Comparison of ENCODE assay signal across 12 mouse cellular contexts in the genomic region with DNA sequence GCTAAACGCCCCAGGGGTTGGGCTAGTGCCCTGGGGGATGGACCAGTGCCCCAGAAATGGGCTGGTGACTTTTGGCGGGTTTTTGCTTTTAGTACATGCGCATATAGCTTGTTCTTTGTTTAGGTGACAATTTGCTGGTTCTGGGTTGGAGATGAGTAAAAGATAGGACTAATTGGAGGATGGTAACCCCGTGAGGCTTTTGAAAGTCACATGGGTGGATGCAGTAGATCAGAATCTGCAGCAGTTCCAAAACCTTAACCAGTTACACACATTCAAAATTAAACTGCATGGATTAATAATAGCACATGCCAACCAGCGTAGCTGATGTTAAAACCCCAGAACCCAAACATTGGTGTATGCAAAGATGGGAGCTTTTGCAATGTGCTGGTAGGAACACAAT. TPM values are rescaled to one million over a fixed set of nuclear protein-coding genes. Genes with fewer than 3 reads are reported as not detected.
DNase-seq lines count a peak whose midpoint lies in the region; ATAC-seq lines count a peak whose summit lies in the region.
"Had no signal": no experiment of that assay in that cellular context is flagged by ENCODE, and none has a peak within 500 bp of the region (broad histone marks: within the 10 kb centered on the region; RNA-seq: fewer than 3 reads in every experiment).

No protein-coding gene starts in this region.

- H3K4me2 ChIP-seq in heart, embryonic 15.5 days: peak overlapping the region; percentile 58
- peak overlapping the region; percentile 54 for H3K4me2 ChIP-seq in limb, embryonic 13.5 days (replicated peaks)
- H3K4me2 ChIP-seq in liver, embryonic 11.5 days: no peak overlapping the region

- no peaks in the 10 kb centered on the region for H3K9me3 ChIP-seq in heart, embryonic 15.5 days (replicated peaks)
- 0 out of 2 replicates have a peak, but pooled peaks cover 3% of the 10 kb centered on the region for H3K9me3 ChIP-seq in limb, embryonic 13.5 days
- no peaks in the 10 kb centered on the region for H3K9me3 ChIP-seq in liver, embryonic 11.5 days (ENCODE audit: control insufficient read depth, low read length)

- no peaks in the 10 kb centered on the region for H3K36me3 ChIP-seq in heart, embryonic 15.5 days
- no peaks in the 10 kb centered on the region for H3K36me3 ChIP-seq in limb, embryonic 13.5 days
- no peaks in the 10 kb centered on the region for H3K36me3 ChIP-seq in liver, embryonic 11.5 days (ENCODE audit: control insufficient read depth, insufficient read depth, low read length)

- H3K27me3 ChIP-seq in heart, embryonic 15.5 days: no peaks in the 10 kb centered on the region
- no peaks in the 10 kb centered on the region for H3K27me3 ChIP-seq in limb, embryonic 13.5 days
- H3K27me3 ChIP-seq in liver, embryonic 11.5 days (replicated peaks; ENCODE audit: control insufficient read depth, insufficient read depth, low read length): no peaks in the 10 kb centered on the region

- intact Hi-C loops in heart, postnatal 36 days (cut with DNase I): loop anchor here (5.0 kb wide), 1 partner anchor 56 kb away; a partner anchor contains a TSS

- no peak overlapping the region for H3K9ac ChIP-seq in heart, embryonic 15.5 days
- no peak overlapping the region; the same call in 1 of the 2 replicates for H3K9ac ChIP-seq in limb, embryonic 13.5 days
- no peak overlapping the region for H3K9ac ChIP-seq in liver, embryonic 11.5 days (ENCODE audit: low read depth, low read length)

- no peak for DNase-seq in heart, postnatal 36 days
- DNase-seq in retina, postnatal 1 day: peak; percentile 1
- DNase-seq in retina, embryonic 14.5 days (ENCODE audit: low spot score): no peak
- DNase-seq in liver, embryonic 11.5 days (ENCODE audit: low spot score): no peak
- no peak for DNase-seq in adrenal gland, postnatal 36 days
- DNase-seq: cerebellum, adult 9-11 months; heart, adult 2 months; left cerebral cortex, postnatal 4 days had no signal

- H3K27ac ChIP-seq in heart, embryonic 15.5 days: no peak overlapping the region
- H3K27ac ChIP-seq in limb, embryonic 13.5 days: no peak overlapping the region
- H3K27ac ChIP-seq in liver, embryonic 11.5 days (ENCODE audit: low read depth, low read length): no peak overlapping the region
- H3K27ac ChIP-seq: heart, adult 2 months had no signal

- H3K4me1 ChIP-seq in heart, embryonic 15.5 days (replicated peaks): peaks cover 4% of the 10 kb centered on the region; the same call in 1 of the 2 replicates
- H3K4me1 ChIP-seq in limb, embryonic 13.5 days: no peaks in the 10 kb centered on the region
- H3K4me1 ChIP-seq in liver, embryonic 11.5 days (replicated peaks; ENCODE audit: control insufficient read depth, insufficient read depth, low read length): no peaks in the 10 kb centered on the region

- WGBS in heart, embryonic 15.5 days: 44% methylated on average over 5 of the region's 5 CpGs
- WGBS in limb, embryonic 13.5 days: 51% methylated on average over 5 of the region's 5 CpGs
- 40% methylated on average over 5 of the region's 5 CpGs for WGBS in liver, embryonic 11.5 days

- peak overlapping the region; percentile 39 for H3K4me3 ChIP-seq in heart, embryonic 15.5 days
- peak overlapping the region; percentile 28 for H3K4me3 ChIP-seq in limb, embryonic 13.5 days
- H3K4me3 ChIP-seq in liver, embryonic 11.5 days (ENCODE audit: low read depth, low read length): no peak overlapping the region

- no peak for ATAC-seq in heart, embryonic 15.5 days (replicated peaks; ENCODE audit: insufficient number of reproducible peaks, insufficient read depth, low FRiP score, low read depth)
- ATAC-seq in limb, embryonic 13.5 days (ENCODE audit: low FRiP score, low read depth): no peak
- ATAC-seq in liver, embryonic 11.5 days (replicated peaks; ENCODE audit: low FRiP score): no peak
- ATAC-seq in inflammation-experienced regulatory T-cells, adult 6 months: no peak
- ATAC-seq: CD4-positive, CD25-positive, alpha-beta regulatory T cell, adult 4 months had no signal

RNA-seq across cellular contexts. Expression of a gene that starts 57.9 kb away (rescaled TPM):
- 2.6 and 3.0 TPM in 2 replicates for polyA plus RNA-seq in heart, embryonic 15.5 days (2015; fragmentation: Nextera tagmentation; extraction: Ambion mirVana)
- 10 to 100 TPM in 1 of 2 experiments, 1 to 10 TPM in 1; 7.5 to 12.4 TPM for total RNA-seq in heart, postnatal 36 days (2021)
- 1.1 and 1.2 TPM in 2 replicates for polyA plus RNA-seq in limb, embryonic 13.5 days (2015; fragmentation: Nextera tagmentation; extraction: Ambion mirVana)
- polyA plus RNA-seq in liver, embryonic 11.5 days (2014; fragmentation: Nextera tagmentation; extraction: Ambion mirVana): 2.0 TPM in 2 replicates
- 10 to 100 TPM; 11.2 to 15.0 TPM for total RNA-seq in adrenal gland, postnatal 36 days (2021)
- polyA plus RNA-seq in inflammation-experienced regulatory T-cells, adult 6 months (2017; shearing (Covaris generic)): 100 to 1,000 TPM in 2 of 3 experiments, 10 to 100 TPM in 1; 96.9 to 154 (median 134) TPM

Comparison
In these comparisons a context has a peak if more than half of its experiments do, and no peak if none do; other contexts are left out.
1. RNA of a gene that starts 57.9 kb away (polyA plus RNA-seq): 96.9 to 154 TPM in inflammation-experienced regulatory T-cells, adult 6 months; 2.6 to 3.0 TPM in heart, embryonic 15.5 days, 2.0 TPM in liver, embryonic 11.5 days and 1.1 to 1.2 TPM in limb, embryonic 13.5 days; every median in the first group is over 10 times any median in the second.